Mouse (Mus musculus) thymus, adult 2 months (tissue): ENCODE data around the gene Hbq1b.

Experiments
- CTCF ChIP-seq: fragments of 200-500 bp; IDR thresholded peaks from 2 replicates; pipeline ENCODE4 v1.5.1; 2012; ENCODE audit warnings: mild to moderate bottlenecking, control low read depth, low read length, moderate library complexity, borderline replicate concordance; ENCODE audit not compliant: control insufficient read depth, poor library complexity, insufficient read depth; ENCODE audit errors: extremely low read depth
- POLR2A ChIP-seq: fragments of 200-500 bp; IDR thresholded peaks from 2 replicates; pipeline ENCODE4 v1.6.1; 2012; ENCODE audit warnings: mild to moderate bottlenecking, low read length, control low read depth, moderate library complexity; ENCODE audit not compliant: control insufficient read depth, poor library complexity, insufficient read depth; ENCODE audit errors: extremely low read depth

DNA sequence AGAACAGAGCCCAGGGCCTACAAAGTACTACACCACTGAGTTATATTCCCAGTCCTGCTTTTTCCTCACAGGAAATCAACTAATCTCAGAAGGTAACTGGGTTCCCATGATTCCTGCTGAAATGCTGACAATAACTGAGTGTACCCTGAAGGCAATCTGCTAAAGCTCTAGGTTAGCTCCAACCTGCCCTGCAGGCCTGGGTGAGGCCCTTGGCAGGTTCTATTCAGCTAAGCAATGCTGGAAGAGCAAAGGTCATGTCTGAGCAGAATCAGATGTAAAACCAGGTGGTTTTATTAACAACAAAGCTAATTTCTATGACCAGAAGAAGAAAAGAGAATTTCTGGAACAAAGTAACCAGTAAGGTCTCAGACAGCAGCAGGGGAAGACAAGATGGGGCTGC, 45.4 kb upstream of the Hbq1b start:
- TF ChIP-seq CTCF (no peak), POLR2A (no peak)
